Mouse (Mus musculus): ENCODE measurements around the gene Timm10. TPM values are rescaled to one million over a fixed set of nuclear protein-coding genes. Genes with fewer than 3 reads are reported as not detected.
A peak's percentile ranks its signal among the peaks of the same experiment; 100 is the strongest.

Gene Timm10
- total RNA-seq, 4 experiments from 2014 or later = 28.2 to 43.5 (median 39.5) TPM

DNA sequence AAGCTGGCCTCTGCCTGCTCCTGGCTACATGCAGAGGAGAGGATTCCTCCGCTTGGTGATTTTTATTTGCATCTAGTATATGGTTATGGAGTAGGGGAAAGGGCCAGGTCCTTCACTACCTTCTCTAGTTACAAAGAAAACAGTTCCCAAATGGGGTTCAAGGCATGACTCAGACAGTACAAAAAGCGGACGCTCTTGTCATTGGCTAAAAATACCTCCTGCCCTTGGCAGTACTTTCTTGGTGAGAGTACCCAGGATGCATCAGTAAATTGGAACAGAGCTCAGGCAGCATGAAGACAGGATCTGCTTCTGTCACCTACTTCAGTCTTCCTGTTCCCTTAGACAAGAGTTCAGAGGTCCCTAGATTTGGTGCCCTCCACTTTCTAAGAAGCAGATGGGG, 6.9 kb upstream of the Timm10 start:
- DNase-seq = no peak

DNA sequence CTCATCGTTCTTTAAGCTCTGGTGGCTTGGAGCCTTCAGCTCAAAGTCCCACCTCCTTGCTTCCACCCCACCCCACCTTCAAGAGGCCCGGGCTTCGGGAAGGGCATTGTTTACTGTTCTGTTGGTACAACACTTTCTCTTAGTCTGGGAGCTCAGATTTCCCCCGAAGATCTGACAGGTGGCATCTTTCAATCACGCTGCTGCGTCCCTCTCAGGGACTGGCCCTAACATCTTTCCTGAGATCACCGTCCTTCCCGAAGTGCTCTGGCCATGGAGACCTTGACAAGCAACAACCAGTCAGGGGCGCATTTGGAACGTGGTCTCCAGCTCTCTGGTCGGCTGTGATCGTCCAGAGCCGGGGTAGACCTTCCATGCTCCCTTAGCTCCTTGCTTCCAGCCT, 4.2 kb upstream of the Timm10 start, which contains the start of gene Smtnl1:
Gene Smtnl1, minus strand, starts transcription at position 101 of the 400 bp plus-strand sequence.
- DNase-seq = no peak

DNA sequence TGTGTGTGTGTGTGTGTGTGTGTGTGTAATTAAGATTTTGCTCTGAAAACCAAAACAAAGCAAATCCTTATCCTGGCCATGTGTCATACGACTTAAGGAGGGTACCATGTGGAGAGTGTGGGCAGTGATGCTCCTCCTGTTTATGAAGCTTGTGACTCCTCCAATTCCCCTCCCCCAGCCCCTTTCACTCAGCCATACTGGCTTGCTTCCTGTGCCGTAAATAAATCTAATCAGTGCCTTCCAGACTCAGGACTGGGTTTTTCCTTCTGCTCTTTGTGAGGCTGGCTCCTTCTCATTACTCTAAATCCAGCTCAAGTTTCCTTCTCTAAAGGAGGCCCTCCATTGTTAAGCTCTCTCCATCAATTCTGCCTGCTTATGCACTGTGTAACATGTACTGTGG, 3.6 kb upstream of the Timm10 start:
- DNase-seq = no peak

DNA sequence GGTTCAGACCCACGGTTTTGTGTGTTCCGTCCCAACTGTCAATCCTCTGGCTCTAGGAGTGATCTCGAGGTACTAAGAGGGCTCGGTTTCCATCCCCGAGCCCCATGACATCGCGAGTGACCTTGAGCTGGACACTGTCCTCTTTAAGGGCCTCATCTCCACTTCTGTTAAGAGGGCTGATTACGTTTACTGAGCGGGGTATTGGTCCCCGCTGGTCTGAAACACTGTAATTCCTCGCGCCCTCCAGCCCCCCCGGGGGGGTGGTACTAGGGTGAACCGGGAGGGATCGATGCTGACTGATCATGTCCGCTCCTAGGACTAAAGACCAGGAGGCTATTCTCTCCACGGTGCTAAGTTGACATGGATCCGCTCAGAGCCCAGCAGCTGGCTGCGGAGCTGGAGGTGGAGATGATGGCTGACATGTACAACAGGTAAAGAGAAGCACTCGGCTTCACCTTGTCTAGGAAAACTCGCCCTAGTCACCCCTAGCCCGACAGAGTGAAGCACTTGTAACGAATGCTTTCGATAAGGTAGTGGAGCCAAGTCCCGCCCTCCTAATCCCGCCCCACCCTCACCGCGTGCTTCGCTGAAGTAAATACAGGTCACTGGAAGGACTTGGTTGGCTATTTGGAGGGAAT, 605 bp downstream of the Timm10 start:
- DNase-seq = no peak

DNA sequence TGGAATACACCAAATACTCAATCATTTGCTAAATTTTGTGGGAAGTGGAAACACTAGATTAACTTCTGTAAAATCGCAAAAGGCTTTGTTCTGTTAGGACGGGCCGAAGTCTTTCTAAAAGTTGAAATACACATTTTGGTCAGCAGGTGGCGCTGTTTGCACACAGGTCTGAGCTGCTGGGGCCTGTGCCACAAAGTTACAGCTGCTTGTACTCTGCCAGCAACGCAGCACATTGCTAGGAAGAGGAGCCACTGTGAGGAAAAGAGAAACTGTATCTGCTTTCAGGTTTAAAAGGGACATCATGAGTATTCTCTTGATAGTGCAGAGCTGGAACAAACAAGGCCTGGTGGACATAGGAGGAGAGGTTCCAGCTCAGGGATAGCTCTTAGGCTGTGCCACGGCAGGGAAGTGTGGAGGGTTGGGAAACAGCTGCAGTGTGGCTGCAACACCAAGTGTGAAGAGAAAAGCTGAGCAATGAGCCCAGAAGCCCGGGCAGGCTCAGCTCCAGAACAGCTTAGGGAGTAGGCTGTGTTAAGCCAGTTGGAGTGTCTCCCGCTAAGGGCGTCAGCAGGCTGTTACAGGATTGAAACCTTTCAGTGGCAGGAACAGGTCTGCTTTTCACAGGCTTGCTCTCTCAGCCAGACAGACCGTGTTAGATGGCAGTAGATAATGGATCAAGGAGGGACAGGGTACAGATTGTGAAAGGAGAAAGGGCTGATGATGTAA, 5.0 kb downstream of the Timm10 start:
- peak; percentile 72 for DNase-seq

DNA sequence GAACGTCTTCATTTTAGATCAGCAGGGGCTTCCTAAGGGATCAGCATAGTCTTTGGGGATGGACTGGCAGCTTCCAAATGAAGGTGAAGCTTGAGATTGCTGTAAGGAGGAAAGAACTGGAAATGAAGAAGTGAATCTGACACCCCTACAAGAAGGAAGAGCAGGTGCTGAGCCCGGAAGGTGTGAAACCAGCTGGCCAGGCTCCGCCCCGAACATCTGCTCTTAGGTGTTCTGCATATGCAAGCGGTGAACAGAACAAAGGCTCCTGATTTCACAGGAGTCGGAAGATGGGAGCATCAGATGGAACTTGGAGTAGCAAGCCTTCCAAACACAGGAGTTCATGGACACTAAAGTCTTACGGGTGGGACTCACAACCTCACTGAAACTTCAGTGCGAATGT, 10.3 kb downstream of the Timm10 start:
- DNase-seq = no peak

DNA sequence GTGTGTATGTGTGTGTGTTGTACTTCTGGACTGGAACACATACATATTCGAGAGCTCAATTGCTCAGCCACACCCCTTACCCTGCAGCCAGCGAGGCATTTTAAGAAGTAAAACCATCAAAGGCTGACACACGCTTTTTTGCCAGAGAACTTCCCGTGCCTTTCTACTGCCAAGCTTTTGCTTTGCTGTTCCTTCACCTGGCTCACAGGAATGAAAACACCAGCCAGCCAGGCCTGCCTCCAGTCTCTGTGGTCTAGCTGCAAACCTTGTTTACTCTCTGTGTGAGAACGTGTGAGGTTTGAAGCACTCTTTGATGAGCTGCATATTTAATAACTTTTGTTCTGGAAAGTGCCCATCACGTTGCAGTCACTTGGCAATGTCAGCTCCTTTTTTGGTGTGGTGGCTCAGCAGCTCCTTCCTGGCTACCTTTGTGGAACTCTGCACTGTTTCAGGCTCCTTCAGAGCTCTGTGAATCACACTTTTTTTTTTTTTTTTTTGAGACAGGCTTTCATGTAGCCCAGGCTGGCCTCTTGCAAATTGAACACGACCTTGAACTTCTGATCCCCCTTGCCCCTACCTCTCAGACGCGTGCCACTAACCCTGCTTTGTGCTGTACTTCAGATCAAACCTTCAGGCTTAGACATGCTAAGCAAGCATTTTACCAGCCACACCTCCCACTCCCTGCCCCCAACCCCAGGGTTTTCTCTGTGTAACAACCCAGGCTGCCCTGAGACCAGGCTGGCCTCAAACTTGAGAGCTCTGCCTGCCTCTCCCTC, 11.2 kb downstream of the Timm10 start:
- no peak for DNase-seq

DNA sequence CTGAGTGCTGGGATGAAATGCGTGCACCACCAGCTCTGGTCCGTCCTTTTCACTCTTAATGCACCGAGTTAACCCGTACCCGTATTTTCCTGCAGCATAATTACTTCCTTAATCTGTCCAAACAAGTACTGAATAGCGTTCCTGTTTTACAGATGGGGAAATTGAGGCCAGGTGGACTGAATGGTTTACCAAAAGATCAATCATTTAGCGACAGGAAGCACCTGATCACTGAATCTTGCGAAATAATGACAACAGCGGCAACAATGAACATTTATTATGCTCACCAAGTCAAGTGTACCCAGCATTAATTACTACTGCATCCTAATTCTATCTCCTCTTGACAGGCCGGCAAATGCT, 11.8 kb downstream of the Timm10 start, which contains the start of gene Slc43a1:
Gene Slc43a1, plus strand, starts transcription at position 258 of the 357 bp plus-strand sequence.
- DNase-seq = no peak

DNA sequence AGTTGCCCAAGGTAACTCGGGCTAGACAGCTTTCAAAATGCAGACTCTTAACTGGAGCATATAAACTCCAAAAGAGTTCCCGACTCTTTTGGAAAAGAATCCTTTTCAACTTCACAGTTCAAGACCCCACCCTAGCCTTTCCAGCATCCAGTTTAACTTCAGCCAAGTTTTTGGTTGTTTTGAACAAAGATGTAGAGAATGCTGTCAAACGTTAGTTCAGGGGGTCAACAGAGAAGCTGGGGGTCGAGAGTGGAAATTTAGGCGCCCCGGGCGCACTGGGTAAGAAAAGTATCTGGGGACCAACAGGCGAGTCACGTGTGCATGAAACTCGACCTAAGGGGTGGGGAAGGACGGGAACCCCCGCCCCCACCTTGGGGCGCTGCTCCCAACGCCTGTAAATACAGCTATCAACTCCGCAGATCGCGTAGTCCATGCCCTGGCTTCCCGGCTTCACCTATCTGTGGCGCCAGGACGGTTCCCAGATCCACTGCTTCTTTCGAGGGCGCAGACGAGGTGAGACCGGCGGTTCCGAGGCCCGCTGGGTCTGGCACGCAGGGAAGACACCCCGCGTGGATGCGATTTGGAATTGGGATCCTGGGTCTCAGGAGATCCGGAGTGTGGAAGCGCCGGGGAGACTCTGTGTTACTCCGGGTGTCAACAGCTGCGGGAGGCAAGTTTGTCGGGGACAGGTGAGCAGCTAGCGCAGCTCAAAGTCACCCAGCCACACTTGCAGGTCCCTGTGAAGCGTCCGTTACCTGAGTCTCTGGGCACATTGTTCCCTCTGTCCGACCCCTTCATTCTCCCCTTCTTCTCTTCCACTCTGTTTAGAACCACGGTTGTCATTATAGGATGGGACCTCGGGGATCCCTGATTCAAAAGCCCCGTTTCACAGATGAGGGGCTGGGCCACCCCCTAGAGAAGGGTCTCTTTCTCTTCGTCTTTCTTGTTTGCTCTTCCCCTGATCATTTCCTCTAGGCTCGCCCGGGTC, 12.5 kb downstream of the Timm10 start:
- DNase-seq = no peak

DNA sequence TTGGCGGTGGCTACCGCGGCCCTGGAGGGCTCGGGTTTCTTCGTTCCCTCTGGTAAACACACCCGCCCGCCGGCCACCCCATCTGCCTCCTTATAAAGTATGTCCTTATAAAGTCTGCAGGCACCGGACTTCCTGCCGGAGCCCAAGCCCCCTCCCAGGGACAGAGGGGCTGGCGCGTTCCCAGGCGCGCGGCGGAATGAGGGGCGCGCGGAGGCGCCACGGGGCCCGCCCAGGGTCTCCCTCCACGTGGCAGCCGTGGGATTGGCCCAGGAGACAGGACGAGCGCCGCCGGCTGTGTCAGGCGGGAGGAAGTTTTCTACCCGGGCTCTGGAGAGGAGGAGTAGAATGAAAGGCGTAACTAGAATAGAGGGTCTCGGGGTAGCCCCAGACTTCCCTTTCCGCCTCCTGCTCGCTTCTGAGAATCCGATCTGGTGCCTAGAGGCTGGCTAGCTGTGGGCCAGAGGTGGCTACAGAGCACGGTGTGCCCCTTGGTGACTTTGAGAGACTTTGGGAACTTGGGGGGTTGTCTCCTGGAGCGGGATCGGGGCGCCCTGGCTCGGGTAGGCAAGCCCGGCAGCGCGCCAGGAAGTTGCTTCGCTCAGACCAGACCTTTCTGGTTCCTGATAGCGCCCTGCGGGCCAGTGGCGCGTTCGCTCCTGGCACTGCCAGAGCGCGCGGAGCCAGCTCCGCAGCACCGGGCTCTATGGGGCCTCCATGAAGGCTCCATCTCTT, 13.4 kb downstream of the Timm10 start:
- no peak for DNase-seq

DNA sequence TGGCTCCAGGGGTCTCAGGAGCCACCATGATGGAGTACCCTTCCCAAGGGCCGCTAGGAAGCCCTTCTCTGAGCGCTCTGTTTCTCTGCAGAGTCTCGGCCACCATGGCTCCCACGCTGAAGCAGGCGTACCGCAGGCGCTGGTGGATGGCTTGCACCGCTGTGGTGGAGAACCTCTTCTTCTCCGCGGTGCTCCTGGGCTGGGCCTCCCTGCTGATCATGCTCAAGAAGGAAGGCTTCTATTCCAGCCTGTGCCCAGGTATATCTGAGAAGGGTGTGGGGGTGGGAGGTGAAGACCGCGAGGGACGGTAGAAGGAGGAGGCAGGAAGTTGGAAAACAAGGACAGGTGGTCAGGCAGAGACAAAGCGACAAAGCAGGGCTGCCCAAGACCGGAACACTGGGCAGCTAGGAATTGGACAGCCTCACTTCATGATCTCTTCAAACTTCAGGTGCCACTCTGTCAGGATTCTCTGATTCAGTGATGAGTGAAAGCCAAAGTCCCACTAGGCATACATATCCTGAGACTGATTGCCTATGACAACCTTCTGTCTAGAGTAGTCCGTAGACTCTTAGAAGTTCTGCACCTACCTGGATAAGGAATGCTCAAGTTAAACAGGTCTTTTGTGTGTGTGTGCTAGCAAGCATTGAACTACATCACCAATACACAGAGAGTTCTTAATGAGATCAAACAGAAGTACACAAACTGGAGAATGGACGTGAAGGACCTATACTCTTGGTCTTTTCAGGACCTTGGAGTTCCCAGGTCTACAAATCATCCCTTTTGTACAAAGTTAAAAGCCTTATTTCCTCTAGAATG, 14.2 kb downstream of the Timm10 start:
- DNase-seq = no peak

DNA sequence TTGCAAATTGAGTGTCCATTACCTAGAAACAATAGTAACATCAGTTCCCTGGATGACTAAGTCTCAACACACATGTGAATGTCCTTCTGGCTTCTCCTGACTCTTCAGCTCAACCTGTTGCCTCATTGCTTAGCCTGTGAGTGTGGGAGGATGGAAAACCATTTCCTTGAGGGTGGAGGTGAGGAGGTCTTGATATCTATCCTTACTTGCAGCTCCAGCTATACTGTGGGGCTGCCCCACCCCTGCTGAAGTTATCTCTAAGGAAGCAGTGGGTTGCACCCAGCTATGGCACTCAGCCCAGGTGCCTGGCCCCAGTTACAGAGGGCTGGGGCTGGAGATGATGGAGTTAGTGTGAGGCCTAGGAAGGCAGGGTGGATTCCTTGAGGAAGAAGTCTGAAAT, 15.1 kb downstream of the Timm10 start:
- no peak for DNase-seq

DNA sequence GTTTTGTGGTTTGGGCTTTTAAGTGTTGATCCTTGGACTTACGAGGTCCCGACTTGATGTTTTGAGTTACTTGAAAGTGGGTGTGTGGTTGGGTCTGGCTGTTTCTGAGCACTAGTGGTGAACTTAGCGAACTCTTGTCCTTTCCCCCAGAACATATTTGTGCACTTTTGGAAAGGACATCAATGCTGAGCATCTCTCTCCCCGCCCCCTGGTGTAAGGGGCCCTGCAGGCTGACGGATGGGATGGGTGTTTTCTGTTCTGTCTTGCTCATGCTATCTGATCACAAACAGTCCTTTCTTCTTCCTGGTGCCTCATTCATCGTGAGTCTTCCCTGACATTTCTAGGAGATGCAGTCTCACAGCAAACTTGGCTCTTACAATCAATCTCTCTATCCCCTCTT, 16.9 kb downstream of the Timm10 start:
- DNase-seq = no peak

DNA sequence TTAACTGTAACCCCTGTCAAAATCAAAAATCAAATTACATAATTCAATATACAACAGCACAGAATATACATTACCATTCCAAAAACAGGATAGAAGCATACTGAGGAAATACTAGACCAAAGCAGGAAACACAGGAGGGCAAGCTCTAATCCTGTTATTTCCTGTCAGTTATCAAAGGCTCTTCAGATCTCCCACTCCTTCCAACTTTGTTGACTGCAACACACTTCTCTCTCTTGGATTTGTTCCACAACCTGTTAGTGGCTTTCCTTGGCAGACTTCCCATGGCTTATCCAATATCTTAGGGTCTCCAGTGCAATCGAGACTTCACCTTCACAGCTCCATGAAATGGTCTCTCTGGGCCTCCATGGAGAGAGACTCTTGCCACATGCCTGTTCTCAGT, 18.4 kb downstream of the Timm10 start:
- no peak for DNase-seq

DNA sequence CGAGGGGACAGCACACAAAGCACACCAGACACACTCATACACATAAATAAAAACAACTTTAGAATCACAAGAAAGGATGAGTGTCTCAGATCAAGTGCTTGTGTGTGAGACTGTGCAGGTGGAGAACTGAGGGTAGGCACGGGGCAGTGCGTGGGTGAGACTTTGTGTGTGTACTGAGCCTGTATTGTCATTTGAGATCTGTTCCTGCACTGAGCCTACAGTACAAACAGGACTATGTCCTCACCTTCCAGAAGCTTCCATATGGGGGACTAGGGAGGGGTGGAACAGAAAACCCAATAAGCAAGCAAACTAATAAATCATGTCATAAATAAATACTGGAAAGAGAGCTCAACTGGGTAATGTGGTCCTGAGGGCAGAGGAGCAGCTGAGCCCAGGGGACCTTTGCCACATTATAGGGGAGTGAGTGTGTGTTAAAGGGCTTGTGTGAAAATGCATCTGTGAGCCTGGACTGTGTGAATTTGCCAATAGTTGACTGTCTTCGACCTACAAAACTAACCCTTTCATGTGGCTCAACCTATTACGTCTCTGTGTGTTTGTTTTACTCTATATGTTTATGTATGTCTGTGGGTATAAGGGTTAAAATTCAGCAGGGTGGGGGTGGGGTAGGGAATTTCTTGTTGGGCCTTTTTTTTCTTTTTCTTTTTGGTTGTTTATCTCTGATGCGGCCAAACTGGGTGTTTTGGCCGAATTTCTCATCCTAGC, 23.8 kb downstream of the Timm10 start:
- no peak for DNase-seq

DNA sequence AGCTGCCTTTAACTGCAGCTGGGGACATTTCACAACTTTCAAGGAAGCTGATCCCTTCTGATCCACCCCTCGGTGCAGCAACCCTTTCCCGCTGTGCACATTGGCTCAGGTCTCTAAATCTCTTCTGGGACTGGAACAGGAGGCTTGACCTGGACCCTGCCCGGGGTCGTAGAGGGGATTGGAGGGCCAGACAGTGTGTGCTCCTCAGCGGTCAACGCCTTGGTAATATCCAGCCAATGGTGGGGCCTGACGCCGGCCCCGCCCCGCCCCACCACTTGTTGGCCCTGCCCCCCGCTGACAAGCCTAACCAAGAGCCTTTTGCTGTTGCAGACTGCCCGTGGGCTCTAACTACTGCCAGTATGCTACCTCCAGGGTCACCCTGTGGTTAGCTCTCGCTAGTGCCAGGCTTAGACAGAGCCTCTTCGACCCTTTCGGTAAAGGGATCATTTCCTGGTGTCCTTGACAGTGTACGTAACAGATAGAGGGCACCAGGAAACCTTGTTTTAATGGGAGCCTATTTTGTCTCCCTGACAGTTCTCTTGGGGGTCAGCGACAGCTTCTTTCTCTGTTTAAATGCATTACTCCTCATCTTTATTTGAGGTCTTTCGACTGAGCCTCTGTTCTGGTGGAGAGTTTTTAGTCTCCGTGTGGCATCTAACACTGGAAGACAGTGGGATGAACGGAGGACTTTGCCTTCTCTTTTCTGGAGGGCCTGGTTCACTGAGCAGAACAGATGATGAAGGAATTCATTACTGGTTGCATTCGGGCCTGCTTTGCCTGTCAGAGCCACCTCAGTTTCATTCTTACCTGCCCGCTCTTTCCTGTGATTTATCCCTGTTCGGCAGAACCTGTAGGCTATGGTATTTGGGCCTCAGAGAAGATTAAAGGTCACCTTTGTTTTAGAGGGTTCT, 24.6 kb downstream of the Timm10 start:
- DNase-seq = peak; percentile 58

DNA sequence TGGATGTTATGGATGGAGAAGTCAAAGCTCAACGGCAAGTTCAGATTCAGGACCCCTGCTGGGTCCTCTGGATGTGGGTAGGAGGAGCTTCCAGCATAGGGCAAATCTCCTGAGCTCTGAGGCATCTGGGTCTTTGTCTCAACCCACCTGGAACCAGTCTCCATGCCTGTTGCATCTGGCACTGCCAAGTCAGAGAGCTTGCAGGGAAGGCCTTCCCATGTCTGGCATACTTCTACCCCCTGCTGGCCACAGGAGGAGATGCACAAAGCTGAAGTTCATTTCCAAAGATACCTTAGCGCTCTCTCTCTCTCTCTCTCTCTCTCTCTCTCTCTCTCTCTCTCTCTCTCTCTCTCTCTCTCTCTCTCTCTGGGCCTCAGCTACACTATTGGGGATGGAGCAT, 28.9 kb downstream of the Timm10 start:
- no peak for DNase-seq

DNA sequence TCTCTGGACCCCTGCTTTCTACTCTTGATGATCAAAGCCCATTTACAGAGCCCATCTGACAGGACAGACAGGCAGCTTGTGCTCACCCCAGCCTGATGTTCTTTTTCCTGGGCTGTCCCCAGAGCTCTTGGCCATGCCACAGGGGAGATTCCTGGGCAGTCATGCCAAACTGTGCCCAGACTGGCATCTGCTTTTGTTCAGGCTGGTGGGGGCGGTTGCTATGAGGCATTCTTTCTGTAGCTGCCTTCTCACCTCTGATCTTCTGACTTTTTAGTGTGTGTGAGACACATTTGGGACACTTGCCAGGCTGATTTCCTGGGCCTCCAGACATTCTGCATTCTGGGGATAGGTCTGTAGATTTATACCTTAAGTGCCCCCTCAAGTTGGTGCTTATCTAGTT, 31.8 kb downstream of the Timm10 start:
- DNase-seq = no peak

All from adrenal gland, adult 8-10 months (tissue).